Mouse (Mus musculus) kidney, adult 2 months (tissue): ENCODE data around the gene Ppp1r14a. TPM values are rescaled to one million over a fixed set of nuclear protein-coding genes. Genes with fewer than 3 reads are reported as not detected.

ENCODE experiments used
- DNase-seq: peaks from one replicate; pipeline ENCODE4 v3.0.0; 2021
- H3K27ac ChIP-seq: fragments of 200-500 bp; 2 replicates; pipeline ENCODE4 v1.5.1; 2012; ENCODE audit warnings: low read depth, low read length, control low read depth, inconsistent platforms; ENCODE audit not compliant: insufficient read depth
- H3K27me3 ChIP-seq: fragments of 200-500 bp; replicated peaks from 2 replicates; pipeline ENCODE4 v1.6.1; 2012; ENCODE audit warnings: mild to moderate bottlenecking, moderate library complexity, low read length, inconsistent platforms; ENCODE audit not compliant: control insufficient read depth, insufficient read depth
- H3K36me3 ChIP-seq: fragments of 200-500 bp; 2 replicates; pipeline ENCODE4 v1.6.1; 2012; ENCODE audit warnings: mild to moderate bottlenecking, moderate library complexity, low read length, inconsistent platforms; ENCODE audit not compliant: control insufficient read depth, insufficient read depth
- H3K4me1 ChIP-seq: fragments of 200-500 bp; 2 replicates; pipeline ENCODE4 v1.6.1; 2011; ENCODE audit warnings: low read length; ENCODE audit not compliant: control insufficient read depth, insufficient read depth
- H3K4me3 ChIP-seq: fragments of 200-500 bp; 2 replicates; pipeline ENCODE4 v1.5.1; 2011; ENCODE audit warnings: mild to moderate bottlenecking, low read depth, low read length, control low read depth; ENCODE audit not compliant: insufficient read depth
- CTCF ChIP-seq: fragments of 200-500 bp; conservative IDR thresholded peaks from 2 replicates; pipeline ENCODE4 v1.5.1; 2011; ENCODE audit warnings: low read depth, mild to moderate bottlenecking, control low read depth, low read length, moderate library complexity, mixed read lengths; ENCODE audit not compliant: insufficient read depth, insufficient read length
- POLR2A ChIP-seq: fragments of 200-500 bp; IDR thresholded peaks from one replicate; pipeline ENCODE4 v1.6.1; 2011; ENCODE audit warnings: low read depth, low read length, control low read depth
- WGBS: fragments of 180-500 bp; shearing (Covaris S2); methylation state at CpG from one replicate; pipeline ENCODE4 v1.1.7; 2018; 5-methylcytosine and 5-hydroxymethylcytosine counted together
- polyA plus RNA-seq: library from polyadenylated mRNA; depleted of rRNA; stranded (reverse); fragments of >200 nt; gene quantifications from 2 replicates; pipeline ENCODE4 v1.2.3, GENCODE M21; 2012

Ppp1r14a gene
- polyA plus RNA-seq, 1 experiment = 12.3 TPM

DNA sequence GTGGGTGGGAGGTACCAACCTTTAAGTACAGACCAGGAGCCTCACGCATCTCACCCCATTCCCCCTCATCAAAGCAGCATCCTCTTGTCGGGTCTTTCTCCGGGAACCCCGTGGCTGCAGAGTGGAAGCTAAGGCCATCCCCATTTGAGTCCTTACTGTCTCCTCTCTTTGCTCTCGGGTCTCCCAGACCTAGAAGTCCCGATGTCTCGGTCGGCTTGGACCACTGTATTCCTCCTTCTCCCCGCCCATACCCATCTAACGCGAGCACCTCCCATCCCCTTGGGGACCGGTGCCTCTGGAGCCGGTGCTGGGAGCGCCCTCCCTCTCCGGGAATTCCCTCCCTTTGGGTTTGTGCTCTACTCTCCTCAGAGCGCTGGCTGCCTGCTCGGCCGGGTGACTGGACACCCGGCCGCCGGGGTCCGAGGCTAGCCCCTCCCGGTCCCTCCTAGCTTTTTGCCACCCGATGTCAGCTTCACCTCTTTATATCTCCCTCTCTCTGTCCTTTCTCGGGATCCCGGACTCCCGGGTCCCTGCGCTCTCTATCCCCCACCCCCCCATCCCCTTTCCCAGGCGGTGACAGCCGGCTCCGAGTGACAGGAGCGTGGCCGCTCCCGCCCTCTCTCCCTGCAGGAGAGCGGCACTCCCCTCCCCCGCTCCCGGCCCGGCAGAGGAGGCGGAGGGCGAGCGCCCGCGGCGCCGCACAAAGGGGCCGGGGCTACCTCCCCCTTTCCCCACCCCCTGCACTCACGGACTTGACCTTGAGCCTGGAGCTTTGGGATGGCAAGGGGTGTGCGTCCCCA lies 15.6 kb downstream of the Ppp1r14a start:
- WGBS = 2% methylated on average over 46 of the region's 48 CpGs
- Histone ChIP-seq H3K27ac (no peak overlapping the region), H3K36me3 (no peaks in the 10 kb centered on the region), H3K4me3 (no peak overlapping the region), H3K27me3 (peaks cover 4% of the 10 kb centered on the region; the same call in 1 of the 2 replicates), H3K4me1 (0 out of 2 replicates have a peak, but pooled peaks cover 7% of the 10 kb centered on the region)
- TF ChIP-seq POLR2A (no peak), CTCF (no peak)
- no peak for DNase-seq

DNA sequence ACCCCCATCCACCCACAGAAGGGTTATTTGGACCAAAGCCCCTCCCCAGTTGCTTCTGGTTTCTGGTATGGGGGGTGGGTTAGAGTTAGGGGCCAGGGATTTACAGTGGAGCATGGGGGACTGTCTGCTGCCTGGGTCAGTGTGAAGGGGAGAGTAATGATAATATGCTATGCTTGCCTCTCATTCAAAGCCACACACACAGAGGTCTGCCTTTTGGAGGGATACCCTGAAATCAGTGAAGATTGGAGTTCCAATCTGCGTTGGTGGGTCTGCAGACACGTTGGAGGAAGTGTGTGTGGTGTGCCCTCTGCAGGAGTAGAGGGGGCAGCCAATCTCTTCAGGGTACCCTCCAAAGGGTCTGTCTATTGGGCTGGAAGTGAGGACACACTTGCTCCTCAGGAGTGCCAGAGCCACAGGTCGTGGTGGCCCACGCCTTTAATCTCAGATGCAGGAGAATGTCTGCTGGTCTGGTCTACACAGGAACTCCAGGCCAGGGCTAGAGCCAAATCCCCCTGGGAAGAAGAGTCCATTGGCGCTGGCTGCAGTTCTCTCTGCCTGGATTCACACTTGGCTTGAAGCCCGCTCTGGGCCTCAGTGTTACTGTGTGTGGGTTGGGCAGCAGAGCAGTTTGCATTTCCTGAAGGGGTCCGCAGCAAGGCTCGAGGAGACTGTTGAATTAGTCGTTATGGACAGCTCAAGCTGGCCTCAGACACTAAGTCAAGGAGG lies 16.3 kb downstream of the Ppp1r14a start:
- Histone ChIP-seq H3K27me3 (peaks cover 4% of the 10 kb centered on the region; the same call in 1 of the 2 replicates), H3K27ac (no peak overlapping the region), H3K36me3 (no peaks in the 10 kb centered on the region), H3K4me3 (no peak overlapping the region), H3K4me1 (0 out of 2 replicates have a peak, but pooled peaks cover 7% of the 10 kb centered on the region)
- 56% methylated on average over 9 of the region's 9 CpGs for WGBS
- DNase-seq = no peak
- TF ChIP-seq CTCF (no peak), POLR2A (no peak)

DNA sequence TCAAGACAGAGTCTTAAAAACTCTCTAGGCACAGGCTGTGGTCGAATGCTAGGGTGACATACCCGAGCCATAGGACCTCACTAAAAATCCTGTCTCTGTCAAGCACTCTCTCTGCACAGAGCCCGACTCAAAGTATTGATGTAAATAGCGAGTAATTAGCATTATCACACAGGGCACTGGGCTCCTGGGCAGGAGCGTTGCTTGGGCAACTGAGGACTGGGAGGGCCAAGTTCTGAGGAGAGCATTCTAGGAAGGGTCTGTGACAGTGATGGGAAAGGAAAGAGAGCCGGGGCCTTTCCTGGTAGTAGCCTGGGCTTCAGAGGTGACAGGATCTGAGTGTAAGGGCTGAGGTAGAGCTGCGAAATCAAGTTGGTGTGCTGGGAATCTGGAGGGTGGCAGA lies 17.0 kb downstream of the Ppp1r14a start:
- H3K27me3 ChIP-seq = peaks cover 4% of the 10 kb centered on the region; the same call in 1 of the 2 replicates
- no peak overlapping the region for H3K27ac ChIP-seq
- 74% methylated on average over 7 of the region's 7 CpGs for WGBS

DNA sequence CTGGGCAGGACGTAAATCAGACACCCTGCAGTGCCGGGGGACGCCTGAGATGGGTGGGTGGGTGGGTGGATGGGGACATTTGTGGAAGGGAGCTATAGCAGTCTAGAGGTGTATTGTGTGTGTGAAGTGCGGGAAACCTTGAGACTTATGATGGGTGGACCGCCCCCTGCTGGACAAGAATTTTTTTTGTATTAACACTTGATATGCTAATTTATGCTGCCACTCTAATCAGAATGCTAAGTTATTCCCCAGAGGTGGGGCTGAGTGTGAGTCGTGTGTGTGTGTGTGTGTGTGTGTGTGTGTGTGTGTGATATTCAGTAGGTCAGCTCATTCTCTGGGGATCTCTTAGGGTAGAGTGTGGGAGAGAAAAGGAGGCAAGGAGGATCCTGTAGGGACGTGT lies 17.5 kb downstream of the Ppp1r14a start:
- 38% methylated on average over 7 of the region's 7 CpGs for WGBS
- DNase-seq = peak; percentile 46
- TF ChIP-seq CTCF (peak; percentile 36), POLR2A (no peak)

More for the DNA sequence above, 17.0 kb downstream of the Ppp1r14a start:
- DNase-seq = no peak
- no peak for TF ChIP-seq CTCF
- H3K4me3 ChIP-seq = no peak overlapping the region
- no peaks in the 10 kb centered on the region for H3K36me3 ChIP-seq
- 0 out of 2 replicates have a peak, but pooled peaks cover 7% of the 10 kb centered on the region for H3K4me1 ChIP-seq

DNA sequence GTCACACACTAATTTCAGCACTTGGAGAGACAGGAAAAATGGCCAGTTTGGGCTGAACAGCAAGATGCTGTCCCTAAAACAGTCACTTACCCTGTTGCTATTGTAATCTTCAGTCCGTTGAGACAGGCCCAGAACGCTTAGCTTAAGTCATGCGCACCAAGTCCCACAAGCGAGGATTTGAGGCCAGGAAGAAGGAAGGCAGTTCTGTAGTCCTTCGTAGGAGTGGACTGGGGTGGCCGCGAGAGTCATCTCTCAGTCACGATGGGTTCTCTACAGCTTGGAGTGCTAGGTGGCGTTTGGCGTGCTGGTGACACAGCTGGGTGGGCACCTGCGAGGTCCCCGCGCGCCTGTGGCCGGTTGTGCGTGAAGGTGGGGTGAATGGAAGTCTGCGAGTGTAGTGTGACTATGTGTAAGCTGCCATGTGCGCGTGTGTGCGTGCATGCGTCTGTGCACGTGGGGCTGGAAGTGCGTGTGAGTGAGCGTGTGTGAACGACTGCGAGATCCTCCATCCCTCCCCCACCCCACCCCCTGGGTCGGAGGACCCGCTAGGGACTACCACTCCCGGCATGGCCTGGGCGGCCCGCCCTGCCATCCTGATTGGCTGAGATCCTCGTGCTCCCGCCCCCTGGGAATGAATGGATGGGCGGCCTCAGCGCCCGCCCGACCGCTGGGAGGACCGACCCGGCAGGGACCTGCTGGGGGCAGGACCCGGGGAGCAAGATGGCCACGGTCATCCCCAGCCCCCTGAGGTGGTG lies 18.4 kb downstream of the Ppp1r14a start:
- peak overlapping the region; percentile 45 for H3K4me3 ChIP-seq
- no peaks in the 10 kb centered on the region for H3K36me3 ChIP-seq
- WGBS = 2% methylated on average over 42 of the region's 42 CpGs
- peak; percentile 93 for DNase-seq
- H3K27ac ChIP-seq = no peak overlapping the region
- TF ChIP-seq POLR2A (no peak), CTCF (no peak)
- peaks cover 4% of the 10 kb centered on the region; the same call in 1 of the 2 replicates for H3K27me3 ChIP-seq
- 0 out of 2 replicates have a peak, but pooled peaks cover 7% of the 10 kb centered on the region for H3K4me1 ChIP-seq

More for the DNA sequence above, 17.5 kb downstream of the Ppp1r14a start:
- Histone ChIP-seq H3K36me3 (no peaks in the 10 kb centered on the region), H3K27me3 (peaks cover 4% of the 10 kb centered on the region; the same call in 1 of the 2 replicates), H3K4me1 (0 out of 2 replicates have a peak, but pooled peaks cover 7% of the 10 kb centered on the region), H3K27ac (no peak overlapping the region), H3K4me3 (no peak overlapping the region)

DNA sequence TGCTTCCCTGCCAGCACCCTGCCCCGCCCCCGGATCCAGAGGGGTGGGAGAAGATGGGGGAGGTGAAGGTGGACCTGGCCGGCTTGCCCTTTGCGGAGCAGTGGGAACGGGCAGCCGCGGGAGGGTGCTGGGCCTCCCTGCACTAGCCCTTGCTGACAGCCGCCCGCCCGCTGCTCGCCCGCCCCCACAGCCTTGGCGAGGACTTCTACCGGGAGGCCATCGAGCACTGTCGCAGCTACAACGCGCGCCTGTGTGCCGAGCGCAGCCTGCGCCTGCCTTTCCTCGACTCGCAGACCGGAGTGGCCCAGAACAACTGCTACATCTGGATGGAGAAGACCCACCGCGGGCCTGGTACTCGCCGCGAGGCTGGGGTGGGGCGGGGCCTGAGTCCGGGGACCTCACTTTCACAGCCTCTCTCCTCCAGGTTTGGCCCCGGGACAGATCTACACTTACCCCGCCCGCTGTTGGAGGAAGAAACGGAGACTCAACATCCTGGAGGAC lies 20.2 kb downstream of the Ppp1r14a start:
- WGBS = 2% methylated on average over 36 of the region's 36 CpGs
- H3K4me1 ChIP-seq = 0 out of 2 replicates have a peak, but pooled peaks cover 7% of the 10 kb centered on the region
- H3K27me3 ChIP-seq = peaks cover 2% of the 10 kb centered on the region; the same call in 1 of the 2 replicates
- no peak for TF ChIP-seq POLR2A
- TF ChIP-seq CTCF = no peak
- no peak overlapping the region for H3K27ac ChIP-seq
- peak overlapping the region; percentile 36 for H3K4me3 ChIP-seq
- H3K36me3 ChIP-seq = no peaks in the 10 kb centered on the region
- peak; percentile 43 for DNase-seq
